Mouse (Mus musculus): ENCODE measurements at regions not wholly inside any gene's neighbourhood (a gene's known extent, or its start where the extent isn't known, plus 50 kb on each side); places are given as distances from the start of the nearest gene placed in this dataset.

GRCm38 (mm10) chr2:114848914-114849313 is 194.2 kb upstream of the Dph6 start:
- no peak for TF ChIP-seq CTCF (IDR thresholded peaks at IDR 0.05; ENCODE audit: low read depth)
- no peak for TF ChIP-seq EP300 (IDR thresholded peaks at IDR 0.05; ENCODE audit: low read depth)

Measured in heart, postnatal 0 days (tissue).